Mouse (Mus musculus) gastrocnemius, postnatal 25 days (tissue): ENCODE measurements around the gene Gm20388. TPM values are rescaled to one million over a fixed set of nuclear protein-coding genes. Genes with fewer than 3 reads are reported as not detected.
A peak's percentile ranks its signal among the peaks of the same experiment; 100 is the strongest.

ENCODE experiments used
- DNase-seq: peaks from one replicate; pipeline ENCODE4 v3.0.0; 2022
- total RNA-seq, 2 experiments: library from RNA; stranded (reverse); gene quantifications; 1 replicate in 1 of 2; 2 replicates in 1 of 2; pipeline ENCODE4 v1.2.3; 2021

Gm20388 gene
- total RNA-seq, 2 experiments from 2014 or later = 6.7 TPM; not detected in 1

DNA sequence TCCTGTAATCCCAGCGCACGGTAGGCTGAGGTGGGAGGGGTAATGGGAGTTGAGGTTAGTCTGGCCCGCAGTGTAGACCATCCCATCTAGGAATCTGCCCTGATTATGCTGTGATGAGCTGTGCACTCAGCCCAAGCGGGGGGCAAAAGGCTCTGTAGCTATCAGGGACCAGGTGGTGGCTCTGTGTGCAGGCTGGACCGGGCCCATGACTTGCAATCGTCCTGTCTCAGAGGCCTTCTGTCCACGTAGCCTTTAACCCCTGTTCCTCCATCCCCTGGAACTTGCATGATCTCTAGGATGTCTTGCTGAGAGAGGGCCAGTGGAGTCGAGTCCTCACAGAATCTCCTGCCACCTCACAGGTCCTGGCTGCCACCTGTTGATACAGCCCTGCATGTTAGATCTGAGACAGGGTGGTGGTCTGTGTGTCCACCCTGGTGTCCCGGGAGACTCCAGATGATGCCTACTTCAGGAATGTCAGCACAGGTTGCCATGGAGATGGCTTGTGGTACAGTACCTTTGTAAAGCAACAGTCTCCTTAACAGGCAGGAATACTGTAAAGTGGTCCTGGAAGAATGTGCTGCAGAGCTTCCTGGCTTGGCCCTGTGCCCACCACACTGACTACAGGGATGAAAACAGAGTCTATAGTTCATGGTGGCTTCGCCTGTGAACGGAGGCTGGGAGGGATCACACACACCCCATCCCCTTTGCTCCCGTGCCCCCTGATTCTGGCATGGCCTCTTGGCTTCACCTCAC, 4372.4 kb downstream of the Gm20388 start:
- no peak for DNase-seq

DNA sequence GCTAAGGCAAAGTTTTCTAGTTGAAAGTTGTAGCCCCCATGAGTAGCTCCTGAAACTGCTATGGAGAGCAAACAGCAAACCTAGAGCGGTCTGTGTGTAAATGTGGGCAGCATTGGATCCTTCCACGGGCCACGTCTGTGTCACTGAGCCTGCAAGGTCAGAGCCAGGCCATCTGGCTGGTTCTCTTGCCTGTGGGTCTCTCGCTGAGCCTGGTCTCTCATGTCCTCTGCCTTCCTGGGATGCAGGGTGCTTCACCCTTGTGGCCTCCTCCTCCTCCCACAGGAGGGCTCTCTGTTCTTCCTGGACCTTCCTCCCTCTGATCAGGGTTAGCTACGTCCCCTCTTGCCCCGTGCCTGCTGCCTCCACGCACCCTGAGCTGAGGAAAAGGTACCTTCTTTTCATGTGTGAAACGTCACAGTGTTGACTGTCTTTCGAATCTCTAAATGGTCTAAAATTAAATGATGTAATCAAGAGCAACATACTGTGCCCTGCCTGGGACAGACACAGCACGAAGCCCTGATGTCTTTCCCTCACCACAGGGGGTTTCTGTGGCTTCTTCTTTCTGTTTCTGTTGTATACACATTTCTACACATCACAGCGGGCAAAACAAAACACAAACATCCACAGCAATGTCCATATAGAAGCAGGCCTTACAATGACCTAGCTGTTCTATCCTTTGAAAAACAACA, 4373.1 kb downstream of the Gm20388 start:
- DNase-seq = no peak

DNA sequence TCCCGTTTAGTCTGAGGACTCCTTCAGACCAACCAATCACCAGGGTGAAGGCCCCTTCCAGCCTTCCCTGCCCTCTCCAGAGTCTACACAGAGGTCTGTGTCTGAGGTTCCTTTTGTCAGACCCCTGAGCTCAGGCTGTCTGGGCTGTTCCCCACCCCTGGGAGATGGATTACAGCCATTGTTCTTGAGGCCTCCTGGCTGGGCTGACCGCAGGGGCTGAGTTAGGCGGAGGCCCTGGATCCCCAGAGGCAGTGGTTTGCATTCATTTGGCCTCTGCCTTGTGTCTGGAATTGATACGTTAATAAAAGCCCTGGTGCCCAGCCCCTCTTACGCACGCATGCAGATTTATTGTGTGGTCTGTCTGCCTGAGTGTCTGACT, 4373.7 kb downstream of the Gm20388 start:
- no peak for DNase-seq

DNA sequence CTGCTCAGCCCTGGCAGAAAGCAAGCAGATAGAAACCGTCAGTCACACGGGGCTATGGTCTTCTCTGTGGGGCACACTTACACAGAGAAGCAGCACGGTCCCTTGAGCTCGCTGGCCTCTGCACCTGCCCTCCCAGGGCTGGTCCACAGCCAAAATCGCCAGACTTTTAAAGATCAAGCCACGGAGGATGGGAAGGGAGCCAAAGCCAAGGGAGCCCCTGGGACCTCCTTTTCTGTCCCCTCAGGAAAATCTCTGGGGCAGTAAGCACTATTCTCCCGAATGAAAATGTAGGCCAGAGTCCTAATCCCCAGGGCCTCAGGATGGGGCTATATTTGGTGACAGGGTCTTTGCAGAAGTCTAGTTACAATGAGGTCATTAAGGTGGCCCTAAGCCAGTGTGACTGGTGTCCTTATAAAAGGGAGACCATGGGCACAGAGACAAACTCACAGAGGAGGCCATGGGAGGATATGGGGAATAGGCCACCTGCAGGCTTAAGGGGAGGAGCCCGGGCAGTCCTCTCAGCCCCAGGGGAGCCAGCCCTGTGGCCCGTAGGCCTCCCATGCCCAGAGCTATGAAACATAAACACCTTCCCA, 4374.4 kb downstream of the Gm20388 start:
- DNase-seq = peak; percentile 35

GRCm38 (mm10) chr8:124286461-124287124, 4376.0 kb downstream of the Gm20388 start:
- no peak for DNase-seq

DNA sequence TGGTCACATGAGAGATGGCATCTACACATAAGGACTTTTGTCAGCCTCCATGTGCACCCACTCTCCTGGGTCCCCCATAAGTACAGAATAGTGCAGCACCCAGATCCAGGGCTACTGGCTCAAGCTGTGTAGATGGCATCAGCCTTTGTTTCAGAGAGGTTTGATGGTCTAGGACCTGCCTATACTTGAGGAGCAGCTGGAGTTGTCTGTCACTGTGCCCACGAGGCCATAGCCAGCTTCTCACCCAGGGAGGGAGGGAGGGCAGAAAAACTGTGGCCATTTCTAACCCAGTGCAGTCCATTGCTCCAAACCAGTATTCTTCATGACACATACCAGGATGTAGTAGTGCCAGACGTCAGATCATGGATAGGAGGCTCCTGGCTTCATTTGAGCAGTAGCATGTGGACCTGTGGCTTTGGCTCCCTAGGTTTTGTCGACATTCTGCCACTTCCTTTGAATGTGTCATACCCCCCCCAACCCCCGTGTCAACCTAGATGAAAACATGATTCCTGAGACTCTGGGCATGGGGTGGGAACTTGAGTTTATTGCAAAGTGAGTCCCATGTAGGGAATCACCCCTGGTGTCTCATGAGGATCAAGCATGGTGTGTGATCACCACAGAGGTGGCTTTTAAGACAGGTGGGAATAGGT, 4377.7 kb downstream of the Gm20388 start:
- no peak for DNase-seq

GRCm38 (mm10) chr8:124289481-124290050, 4378.9 kb downstream of the Gm20388 start:
- no peak for DNase-seq

GRCm38 (mm10) chr8:124290911-124291691, 4380.5 kb downstream of the Gm20388 start:
- no peak for DNase-seq

DNA sequence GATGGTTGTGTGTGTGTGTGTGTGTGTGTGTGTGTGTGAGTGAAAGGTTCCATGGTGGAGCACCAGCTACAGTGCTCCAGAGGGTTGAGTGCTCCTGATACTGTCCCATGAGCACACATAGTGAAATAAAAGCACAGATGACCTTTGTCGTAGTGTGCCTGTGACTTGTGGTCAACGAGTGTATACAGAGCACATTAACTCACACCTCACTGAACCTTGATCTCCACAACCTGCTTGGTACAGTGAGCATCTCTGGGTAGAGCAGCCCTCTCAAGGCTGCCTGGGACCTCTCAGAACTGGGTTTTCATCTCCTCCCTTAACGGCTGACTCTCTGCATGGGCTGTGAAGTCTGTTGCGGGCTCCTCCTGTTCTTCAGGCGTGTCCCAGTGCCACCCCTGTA, 4381.1 kb downstream of the Gm20388 start:
- DNase-seq = no peak

DNA sequence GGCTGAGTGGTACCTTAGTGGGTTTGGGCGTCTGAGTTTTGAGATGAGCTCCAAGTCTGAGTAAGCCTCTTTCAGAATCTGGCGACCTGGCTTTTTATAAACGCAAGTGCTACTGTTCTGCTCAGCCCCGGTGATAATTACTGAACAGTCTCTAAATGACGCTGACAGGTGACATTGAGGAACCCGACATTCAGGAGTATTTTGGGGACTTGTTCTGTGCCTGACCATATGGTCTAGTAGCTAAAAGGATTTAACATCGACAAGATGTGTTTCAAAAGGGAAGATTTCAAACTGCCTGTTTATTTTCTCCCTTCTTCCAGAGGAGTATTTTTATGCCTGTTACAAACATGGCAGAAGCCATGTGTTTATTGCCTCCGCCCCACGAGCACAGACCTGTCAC, 4382.3 kb downstream of the Gm20388 start:
- DNase-seq = no peak

DNA sequence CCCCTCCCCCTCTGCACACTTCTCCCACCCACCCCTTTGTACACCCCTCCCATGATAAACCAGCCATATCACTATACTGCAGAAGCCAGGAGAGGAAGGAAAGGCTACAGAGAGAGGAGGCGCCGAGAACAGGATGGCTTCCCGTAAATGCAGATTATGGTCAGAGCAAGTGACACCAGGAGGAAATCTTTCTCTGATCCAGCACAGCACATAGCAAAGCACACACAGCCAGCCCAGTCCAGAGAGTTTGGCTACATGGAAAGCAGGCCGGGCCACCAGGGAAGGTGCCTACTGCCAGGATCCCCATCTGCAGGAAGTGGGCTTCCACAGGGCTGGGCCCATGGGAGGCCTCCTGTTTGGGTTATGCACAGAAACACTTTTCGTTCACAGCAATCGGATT, 4383.8 kb downstream of the Gm20388 start:
- peak; percentile 53 for DNase-seq

DNA sequence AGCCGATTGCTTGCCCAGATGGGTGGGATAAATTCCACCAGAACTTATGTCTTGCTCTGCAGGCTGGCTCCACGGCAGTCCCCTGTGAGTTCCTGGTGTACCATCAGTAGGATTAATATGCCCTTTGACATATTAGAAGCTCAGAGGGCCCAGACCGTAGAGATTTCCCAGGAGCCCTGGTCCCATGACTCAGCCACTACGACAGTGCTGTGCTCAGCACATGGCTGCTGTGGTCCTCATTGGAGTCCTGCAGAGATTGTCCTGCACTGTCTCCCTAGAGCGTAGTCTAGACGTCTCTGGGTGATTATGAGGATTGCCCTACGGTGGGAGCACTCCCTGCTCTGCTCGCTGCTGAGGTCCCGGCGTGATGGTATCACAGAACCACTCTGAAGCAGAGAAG, 4384.3 kb downstream of the Gm20388 start:
- DNase-seq = no peak

GRCm38 (mm10) chr8:124295357-124295756, 4384.7 kb downstream of the Gm20388 start:
- DNase-seq = no peak

DNA sequence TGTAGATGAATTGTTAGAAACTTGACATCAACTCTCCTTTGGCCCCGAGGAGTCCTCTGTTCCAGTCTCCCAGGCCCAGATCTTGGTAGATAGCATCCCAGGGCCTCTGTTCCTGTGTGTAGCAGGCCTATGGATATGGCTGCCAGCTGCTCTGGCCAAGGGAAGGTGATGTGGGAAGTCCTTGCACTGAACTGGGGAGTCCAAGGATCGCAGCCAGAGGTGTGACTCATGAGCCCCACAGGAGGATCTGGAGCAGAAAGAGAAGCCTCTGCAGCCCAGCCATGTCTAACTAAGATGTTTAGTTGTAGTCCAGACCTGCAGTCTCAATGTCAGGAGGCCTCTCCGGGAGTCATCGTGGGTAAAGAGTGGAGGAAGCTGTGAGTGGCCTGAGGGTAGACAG, 4390.9 kb downstream of the Gm20388 start:
- peak; percentile 52 for DNase-seq

DNA sequence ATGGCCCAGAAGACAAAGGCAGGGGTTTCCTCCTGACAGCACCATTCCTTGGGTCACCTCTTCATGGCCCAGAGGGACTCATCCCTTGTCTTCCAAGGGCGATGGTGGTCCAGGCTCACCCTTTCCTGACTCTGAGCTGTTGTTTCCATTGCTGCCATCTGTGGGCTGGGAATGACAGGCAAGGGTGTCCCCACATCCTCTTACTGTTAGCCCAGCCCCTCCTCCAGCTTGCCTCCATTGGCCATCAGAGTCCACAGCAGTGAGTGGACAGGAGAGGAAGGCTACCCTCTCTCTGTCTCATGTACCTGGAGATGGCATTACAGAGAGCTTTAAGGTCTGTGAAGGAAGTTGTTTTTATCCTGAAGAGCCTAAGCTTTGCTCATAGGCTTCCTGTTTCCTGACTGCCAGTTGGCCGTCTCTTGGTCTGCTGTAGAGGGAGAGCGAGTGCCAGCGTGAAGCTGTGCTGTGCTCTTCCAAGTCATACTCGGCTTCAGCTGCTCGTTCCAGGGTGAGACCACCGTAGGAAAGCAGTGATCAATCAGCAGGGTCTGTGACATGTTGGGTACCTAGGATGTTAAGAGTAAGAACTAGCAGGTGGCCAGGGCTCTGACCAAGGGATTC, 4391.4 kb downstream of the Gm20388 start:
- DNase-seq = no peak

GRCm38 (mm10) chr8:124303211-124303902, 4392.7 kb downstream of the Gm20388 start:
- DNase-seq = no peak

DNA sequence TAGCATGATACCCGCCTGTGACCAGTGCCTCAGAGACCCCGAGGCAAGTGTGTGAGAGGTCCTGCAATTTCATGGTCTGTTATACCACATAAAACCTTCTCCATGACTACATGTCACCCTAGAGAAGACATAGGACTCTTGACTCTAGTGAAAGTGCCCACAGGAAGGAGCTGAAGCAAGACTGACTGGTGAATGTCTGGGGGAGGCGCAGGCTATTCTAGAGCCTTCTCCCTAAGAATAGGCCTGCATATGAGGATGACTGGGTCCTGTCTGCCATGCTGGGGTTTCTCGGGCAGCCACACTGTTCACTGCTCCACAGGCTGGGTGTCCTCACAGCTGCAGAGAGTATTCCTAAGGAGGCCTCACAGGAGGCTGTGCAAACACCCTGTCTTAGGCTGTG, 4393.5 kb downstream of the Gm20388 start:
- no peak for DNase-seq

- no peak for DNase-seq
Measured at GRCm38 (mm10) chr8:124306574-124306973, 4395.9 kb downstream of the Gm20388 start.

- peak; percentile 53 for DNase-seq
Measured at GRCm38 (mm10) chr8:124307700-124308099, 4397.1 kb downstream of the Gm20388 start.

- no peak for DNase-seq
Measured at GRCm38 (mm10) chr8:124310509-124310908, 4399.9 kb downstream of the Gm20388 start.
